Mouse (Mus musculus): ENCODE measurements around the gene Slc2a5.

DNA sequence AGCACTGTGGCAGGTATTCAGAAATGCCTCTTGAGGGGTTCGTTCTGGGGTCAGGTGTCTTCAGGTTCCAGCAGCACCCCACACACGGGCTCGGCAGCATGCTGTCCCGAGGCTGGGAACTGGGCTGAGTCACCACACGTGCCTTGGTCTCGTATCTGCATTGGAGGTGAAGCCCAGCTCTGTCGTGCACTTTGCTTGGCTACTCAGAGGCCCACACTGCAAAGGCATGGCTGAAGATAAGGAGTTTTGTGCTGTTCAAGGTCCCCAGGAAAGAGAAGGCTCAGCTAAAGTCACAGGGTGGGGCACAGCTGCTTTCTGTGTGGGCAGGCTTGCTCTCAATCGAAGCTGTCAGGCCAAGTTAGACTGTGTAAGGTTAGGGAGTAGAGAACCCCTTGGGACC, 33.4 kb downstream of the Slc2a5 start:
- TF ChIP-seq CTCF (IDR thresholded peaks at IDR 0.05; ENCODE audit: low read depth, low read length) (no peak), POLR2A (IDR thresholded peaks at IDR 0.05; ENCODE audit: insufficient read depth, low read length) (no peak)

Measured in ES-Bruce4 (cell line).